Mouse (Mus musculus) stomach, postnatal 0 days (tissue): Measurements from ENCODE around the gene Mtr.

ENCODE experiments used
- CTCF ChIP-seq: IDR thresholded peaks from 2 replicates; pipeline ENCODE4 v1.5.1; 2016; ENCODE audit warnings: antibody characterized with exemption, low read depth, mild to moderate bottlenecking, moderate library complexity
- EP300 ChIP-seq: optimal IDR thresholded peaks from 2 replicates; pipeline ENCODE3; 2016; ENCODE audit warnings: antibody characterized with exemption

- TF ChIP-seq CTCF: no peak
- no peak for TF ChIP-seq EP300
Measured at GRCm38 (mm10) chr13:12274721-12275120, 16.8 kb upstream of the Mtr start.
